Mouse (Mus musculus) lung, adult 2 months (tissue): ENCODE measurements around the gene Ost4. TPM values are rescaled to one million over a fixed set of nuclear protein-coding genes. Genes with fewer than 3 reads are reported as not detected.

ENCODE experiments used
- DNase-seq: peaks from one replicate; pipeline ENCODE4 v3.0.0; 2022
- H3K4me1 ChIP-seq: fragments of 200-500 bp; 2 replicates; pipeline ENCODE4 v1.6.1; 2011; ENCODE audit warnings: low read length; ENCODE audit not compliant: control insufficient read depth, insufficient read depth
- H3K4me3 ChIP-seq: fragments of 200-500 bp; replicated peaks from 2 replicates; pipeline ENCODE3; 2011; ENCODE audit warnings: low read depth, mild to moderate bottlenecking, control low read depth, low read length; ENCODE audit errors: extremely low read depth
- CTCF ChIP-seq: fragments of 200-500 bp; IDR thresholded peaks from 2 replicates; pipeline ENCODE4 v1.5.1; 2011; ENCODE audit warnings: mild to moderate bottlenecking, low read length, control low read depth; ENCODE audit not compliant: insufficient read depth
- POLR2A ChIP-seq: fragments of 200-500 bp; IDR thresholded peaks from 2 replicates; pipeline ENCODE4 v1.6.1; 2011; ENCODE audit warnings: low read depth, mild to moderate bottlenecking, control low read depth, low read length, borderline replicate concordance; ENCODE audit errors: extremely low read depth
- WGBS: fragments of 180-500 bp; shearing (Covaris S2); methylation state at CpG from one replicate; pipeline ENCODE4 v1.1.7; 2018; 5-methylcytosine and 5-hydroxymethylcytosine counted together
- polyA plus RNA-seq: library from polyadenylated mRNA; depleted of rRNA; stranded (reverse); fragments of >200 nt; gene quantifications from 2 replicates; pipeline ENCODE4 v1.2.3, GENCODE M21; 2012; rRNA removed

Gene Ost4
- polyA plus RNA-seq = 218 and 230 TPM in 2 replicates

- TF ChIP-seq POLR2A (peak; percentile 78), CTCF (no peak)
- peak; percentile 98 for DNase-seq
- peak within 1 kb of the TSS; percentile 91 for H3K4me3 ChIP-seq
- under 1% methylated on average over 58 of the region's 58 CpGs for WGBS
- peaks cover 14% of the 10 kb centered on the region for H3K4me1 ChIP-seq
These were observed at the start of gene Ost4 for GRCm38 (mm10) chr5:30907413-30908059. Ost4 (minus strand) TSS chr5:30907788.

- DNase-seq = no peak
- 86% methylated on average over 6 of the region's 6 CpGs for WGBS
- TF ChIP-seq POLR2A (no peak), CTCF (no peak)
- no peak overlapping the region for H3K4me3 ChIP-seq
- H3K4me1 ChIP-seq = peaks cover 11% of the 10 kb centered on the region
These were observed 48.2 kb upstream of the Ost4 start for GRCm38 (mm10) chr5:30955751-30956150.

DNA sequence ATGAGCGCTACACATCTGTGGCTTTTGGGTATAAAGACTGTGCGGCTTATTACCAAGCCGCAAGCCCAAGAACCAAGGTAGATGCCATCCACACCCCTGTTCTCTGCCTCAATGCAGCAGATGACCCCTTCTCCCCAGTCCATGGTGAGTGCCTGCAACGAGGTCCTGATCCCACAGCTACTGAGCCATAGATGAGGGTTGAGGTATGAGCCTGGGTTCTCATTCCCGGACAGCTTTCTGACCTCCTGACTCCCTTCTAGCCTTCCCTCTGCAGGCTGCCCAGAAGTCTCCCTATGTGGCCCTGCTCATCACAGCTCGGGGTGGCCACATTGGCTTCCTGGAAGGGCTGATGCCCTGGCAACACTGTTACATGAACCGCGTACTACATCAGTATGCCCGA, 47.0 kb upstream of the Ost4 start:
- WGBS = 93% methylated on average over 9 of the region's 9 CpGs
- Histone ChIP-seq H3K4me1 (peaks cover 11% of the 10 kb centered on the region), H3K4me3 (no peak overlapping the region)
- TF ChIP-seq POLR2A = no peak; the same call in 1 of the 2 replicates
- TF ChIP-seq CTCF = no peak
- DNase-seq = no peak

- TF ChIP-seq POLR2A = no peak
- no peak for TF ChIP-seq CTCF
- DNase-seq = no peak
- 92% methylated on average over 6 of the region's 6 CpGs for WGBS
- Histone ChIP-seq H3K4me1 (peaks cover 7% of the 10 kb centered on the region), H3K4me3 (no peak overlapping the region)
These were observed 46.5 kb upstream of the Ost4 start for GRCm38 (mm10) chr5:30954065-30954464.

- no peak for TF ChIP-seq POLR2A
- TF ChIP-seq CTCF = no peak
- no peak for DNase-seq
- no peak overlapping the region for H3K4me3 ChIP-seq
- WGBS = 84% methylated on average over 5 of the region's 5 CpGs
- H3K4me1 ChIP-seq = peaks cover under 1% of the 10 kb centered on the region; the same call in 1 of the 2 replicates
These were observed 45.0 kb upstream of the Ost4 start for GRCm38 (mm10) chr5:30952551-30952950.

- TF ChIP-seq POLR2A = no peak
- no peak for TF ChIP-seq CTCF
- WGBS = 69% methylated on average over 6 of the region's 6 CpGs
- no peaks in the 10 kb centered on the region for H3K4me1 ChIP-seq
- no peak for DNase-seq
- H3K4me3 ChIP-seq = no peak overlapping the region
These were observed 44.1 kb upstream of the Ost4 start for GRCm38 (mm10) chr5:30951706-30952105.

GRCm38 (mm10) chr5:30950922-30951321, 43.3 kb upstream of the Ost4 start:
- WGBS = 68% methylated on average over 2 of the region's 2 CpGs
- TF ChIP-seq CTCF = no peak
- TF ChIP-seq POLR2A = no peak
- no peaks in the 10 kb centered on the region for H3K4me1 ChIP-seq
- DNase-seq = no peak
- H3K4me3 ChIP-seq = no peak overlapping the region

DNA sequence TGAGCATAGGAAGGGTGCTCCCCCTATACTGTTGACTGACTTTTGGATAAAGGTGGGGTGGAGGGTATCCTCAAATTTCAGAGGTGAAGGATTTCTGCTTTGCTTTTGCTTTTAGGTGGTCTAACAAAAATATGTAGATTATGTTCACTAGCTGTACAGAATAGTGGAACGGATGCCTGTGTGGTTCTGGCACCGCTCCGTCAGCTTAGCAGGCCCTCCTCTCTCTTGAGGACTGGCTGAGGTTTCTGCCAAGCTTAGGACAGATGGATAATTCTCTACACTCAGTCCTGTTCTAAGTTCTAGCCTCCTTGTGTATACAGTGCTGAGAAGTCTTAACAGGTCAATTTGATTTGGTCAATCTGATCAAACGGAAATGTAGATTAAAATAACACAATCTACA, 42.9 kb upstream of the Ost4 start:
- TF ChIP-seq POLR2A (no peak), CTCF (no peak)
- H3K4me3 ChIP-seq = no peak overlapping the region
- no peak for DNase-seq
- no peaks in the 10 kb centered on the region for H3K4me1 ChIP-seq
- 48% methylated on average over 4 of the region's 4 CpGs for WGBS

DNA sequence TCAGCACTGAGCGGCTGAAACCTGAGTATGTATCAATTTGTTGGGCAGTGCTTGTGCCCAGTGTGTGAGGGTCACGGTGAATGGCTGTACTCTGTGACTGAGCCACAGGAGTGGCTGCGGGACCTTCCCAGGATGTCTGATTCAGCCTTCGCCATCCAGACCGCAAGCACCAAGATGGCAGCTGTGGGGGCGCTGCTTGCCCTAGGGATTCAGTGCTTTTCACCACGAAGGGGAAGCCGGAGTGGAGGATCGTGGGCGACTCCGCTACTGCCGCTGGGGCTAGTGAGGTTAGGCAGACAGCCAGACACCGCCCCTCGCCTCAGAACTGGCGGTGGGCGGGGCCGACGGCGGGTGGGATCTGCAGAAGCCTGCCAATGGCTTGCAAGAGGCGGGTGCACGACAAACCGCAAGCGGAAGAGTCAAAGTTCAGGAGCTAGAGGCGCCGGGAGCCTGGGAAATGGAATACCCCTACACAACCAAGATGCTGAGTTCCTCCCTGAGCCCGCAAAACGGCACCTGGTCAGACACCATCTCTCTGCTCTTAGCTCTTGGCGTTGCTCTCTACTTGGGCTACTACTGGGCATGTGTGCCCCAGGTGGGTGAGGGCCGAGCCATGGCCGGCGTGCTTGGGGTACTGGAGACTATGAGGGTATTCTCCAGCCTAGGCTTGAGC, 42.2 kb upstream of the Ost4 start:
- under 1% methylated on average over 31 of the region's 31 CpGs for WGBS
- TF ChIP-seq CTCF (no peak), POLR2A (peak; percentile 66; the same call in 1 of the 2 replicates)
- Histone ChIP-seq H3K4me3 (peak overlapping the region; percentile 89), H3K4me1 (no peaks in the 10 kb centered on the region)
- DNase-seq = peak; percentile 88

- WGBS = 82% methylated on average over 5 of the region's 5 CpGs
- Histone ChIP-seq H3K4me3 (no peak overlapping the region), H3K4me1 (no peaks in the 10 kb centered on the region)
- TF ChIP-seq POLR2A (no peak), CTCF (no peak)
- no peak for DNase-seq
These were observed 41.0 kb upstream of the Ost4 start for GRCm38 (mm10) chr5:30948620-30949019.
